Mouse (Mus musculus) C2C12 (cell line): ENCODE results near the gene Gm10160. TPM values are rescaled to one million over a fixed set of nuclear protein-coding genes. Genes with fewer than 3 reads are reported as not detected.

Source experiments
- H3K27me3 ChIP-seq: one replicate; pipeline ENCODE4 v1.6.1; 2011; ENCODE audit not compliant: control insufficient read depth, insufficient read depth, insufficient read length
- H3K36me3 ChIP-seq: one replicate; pipeline ENCODE4 v1.6.1; 2011; ENCODE audit not compliant: control insufficient read depth, insufficient read depth
- H3K4me3 ChIP-seq: one replicate; pipeline ENCODE4 v1.5.1; 2011; ENCODE audit warnings: mild to moderate bottlenecking, control low read depth; ENCODE audit not compliant: poor library complexity, insufficient read depth, severe bottlenecking
- H3K79me2 ChIP-seq: one replicate; pipeline ENCODE4 v1.6.1; 2011; ENCODE audit not compliant: control insufficient read depth, insufficient read depth
- H3K79me3 ChIP-seq: one replicate; pipeline ENCODE4 v1.6.1; 2011; ENCODE audit warnings: low read depth, control low read depth
- H3ac ChIP-seq: one replicate; pipeline ENCODE3; 2011; ENCODE audit warnings: low read depth; ENCODE audit not compliant: control insufficient read depth, insufficient read length
- CEBPB ChIP-seq: IDR thresholded peaks from one replicate; pipeline ENCODE4 v1.6.1; 2011; ENCODE audit warnings: low read depth, mild to moderate bottlenecking, control low read depth, moderate library complexity
- CTCF ChIP-seq: IDR thresholded peaks from one replicate; pipeline ENCODE4 v1.5.1; 2011; ENCODE audit not compliant: control insufficient read depth, insufficient read depth, insufficient read length
- FOSL1 ChIP-seq: IDR thresholded peaks from one replicate; pipeline ENCODE4 v1.8.0; 2011; ENCODE audit warnings: mild to moderate bottlenecking, low read length; ENCODE audit not compliant: poor library complexity, insufficient read depth, severe bottlenecking
- MAX ChIP-seq: IDR thresholded peaks from one replicate; pipeline ENCODE4 v1.6.1; 2011; ENCODE audit warnings: mild to moderate bottlenecking, control low read depth
- MYOD1 ChIP-seq: IDR thresholded peaks from one replicate; pipeline ENCODE4 v1.6.1; 2011; ENCODE audit warnings: low read depth; ENCODE audit not compliant: control insufficient read depth, insufficient read length
- MYOG ChIP-seq: IDR thresholded peaks from one replicate; pipeline ENCODE4 v1.6.1; 2011; ENCODE audit not compliant: control insufficient read depth, insufficient read length; ENCODE audit errors: extremely low read depth
- USF1 ChIP-seq: IDR thresholded peaks from one replicate; pipeline ENCODE4 v1.6.1; 2011; ENCODE audit warnings: low read depth, mild to moderate bottlenecking, control low read depth, moderate library complexity
- long read RNA-seq, 2 experiments: library from polyadenylated mRNA; unstranded; transcript quantifications; one replicate each; pipeline ENCODE4 v2.0.0; 2019 to 2020
- polyA plus RNA-seq: library from polyadenylated mRNA; unstranded; fragments of >200 nt; fragmentation: generic; extraction: Trizol; gene quantifications from one replicate; pipeline ENCODE4 v1.2.1, GENCODE M21; 2012; ENCODE audit warnings: missing spikeins

Gm10160 gene
- polyA plus RNA-seq: not detected
- long read RNA-seq, experiment 1: 0 reads
- long read RNA-seq, experiment 2: 0 reads

DNA sequence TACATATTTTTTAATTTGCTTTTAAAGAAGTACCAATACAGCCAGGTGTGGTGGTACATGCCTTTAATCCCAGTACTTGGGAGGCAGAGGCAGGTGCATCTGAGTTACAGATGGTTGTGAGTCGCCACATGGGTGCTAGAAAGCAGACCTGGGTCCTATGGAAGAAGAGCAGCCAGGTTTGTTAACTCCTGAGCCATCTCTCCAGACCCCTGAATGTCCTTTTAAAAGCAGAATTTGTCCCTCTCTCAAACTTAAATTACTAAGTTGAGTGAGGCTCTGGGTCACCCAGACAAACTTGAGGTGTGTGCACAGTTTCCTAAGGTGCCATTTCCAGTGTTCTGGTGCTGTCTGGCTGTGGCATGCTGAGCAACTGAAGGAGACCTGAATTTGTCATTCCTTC, at the start of gene Gm10160:
Gene Gm10160 (minus strand): TSS at position 101 of the 400 bp plus-strand sequence.
- Histone ChIP-seq H3K27me3 (peaks cover 39% of the 10 kb centered on the region), H3K79me3 (no peaks in the 10 kb centered on the region), H3K36me3 (no peaks in the 10 kb centered on the region), H3K79me2 (no peaks in the 10 kb centered on the region), H3K4me3 (no peak within 1 kb of the TSS), H3ac (no peak within 1 kb of the TSS)
- no peak for TF ChIP-seq USF1
- no peak for TF ChIP-seq MAX
- TF ChIP-seq MYOD1: no peak
- TF ChIP-seq CTCF: no peak
- TF ChIP-seq MYOG: no peak

DNA sequence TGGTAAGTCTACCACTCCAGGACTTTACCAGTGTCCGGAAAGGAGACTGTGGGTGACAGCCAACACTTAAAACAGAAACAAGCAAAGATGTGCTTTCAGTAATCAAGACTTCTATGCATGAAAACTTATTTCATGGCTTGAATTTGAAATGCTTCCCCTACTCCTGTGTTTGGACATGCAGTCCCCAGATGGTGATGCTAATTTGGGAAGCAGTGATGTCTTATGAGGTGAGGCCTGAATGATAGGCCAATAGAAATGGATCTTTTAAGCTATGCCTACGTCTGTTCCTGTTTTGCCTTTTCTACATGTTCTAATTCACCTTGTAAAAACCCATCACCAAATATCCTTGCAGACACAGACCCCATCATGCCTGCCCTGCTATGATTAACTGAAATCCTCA, 49.3 kb upstream of the Gm10160 start:
- H3ac ChIP-seq: no peak overlapping the region
- no peaks in the 10 kb centered on the region for H3K79me3 ChIP-seq
- H3K36me3 ChIP-seq: no peaks in the 10 kb centered on the region
- no peak overlapping the region for H3K4me3 ChIP-seq
- H3K27me3 ChIP-seq: no peaks in the 10 kb centered on the region
- TF ChIP-seq USF1 (no peak), MYOG (no peak), FOSL1 (no peak), CTCF (no peak), MAX (no peak), CEBPB (no peak), MYOD1 (no peak)
- H3K79me2 ChIP-seq: no peaks in the 10 kb centered on the region

DNA sequence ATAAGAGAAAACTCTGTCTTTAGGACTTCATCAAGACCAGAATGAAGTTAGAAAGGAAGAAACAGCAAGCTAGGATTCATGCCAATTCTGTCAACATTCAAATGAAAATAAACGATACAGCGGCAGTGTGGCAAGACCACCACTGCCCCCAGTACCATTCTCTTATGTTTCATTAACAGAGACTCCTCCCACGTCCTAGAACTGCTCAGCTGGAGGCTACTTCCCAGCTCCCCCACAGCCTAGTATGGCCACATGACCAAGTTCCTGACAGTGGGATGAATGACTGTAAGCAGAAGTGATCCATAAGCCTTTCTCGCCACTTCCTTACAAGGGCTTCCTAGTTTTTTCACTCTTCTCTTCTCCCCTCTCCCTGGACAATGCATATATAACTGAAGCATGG, 48.5 kb upstream of the Gm10160 start:
- Histone ChIP-seq H3K4me3 (no peak overlapping the region), H3K36me3 (no peaks in the 10 kb centered on the region), H3K79me2 (no peaks in the 10 kb centered on the region), H3K79me3 (no peaks in the 10 kb centered on the region), H3K27me3 (no peaks in the 10 kb centered on the region), H3ac (no peak overlapping the region)
- TF ChIP-seq MYOD1: no peak
- no peak for TF ChIP-seq MYOG

DNA sequence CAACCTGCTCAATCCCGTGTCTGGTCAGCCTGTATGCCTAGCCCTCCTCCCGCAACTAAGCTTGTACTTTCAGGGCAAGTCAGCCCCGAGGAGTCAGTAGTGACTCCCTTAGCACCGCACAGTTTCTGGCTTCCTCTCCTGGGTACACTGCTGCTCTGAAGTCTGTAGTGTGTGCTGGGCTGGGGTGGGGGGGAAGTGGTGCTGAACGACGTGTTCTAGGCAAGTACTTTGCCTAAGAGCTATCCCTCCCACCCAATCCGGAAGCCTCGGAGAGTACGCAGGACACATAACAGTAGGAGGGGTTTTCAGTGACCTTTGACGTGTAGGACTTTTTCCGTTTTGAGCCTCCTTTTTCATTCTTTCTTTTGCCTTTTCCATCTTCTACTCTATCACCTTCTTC, 43.8 kb upstream of the Gm10160 start:
- no peaks in the 10 kb centered on the region for H3K79me3 ChIP-seq
- H3ac ChIP-seq: no peak overlapping the region
- H3K36me3 ChIP-seq: no peaks in the 10 kb centered on the region
- H3K27me3 ChIP-seq: peaks cover 6% of the 10 kb centered on the region
- H3K79me2 ChIP-seq: no peaks in the 10 kb centered on the region
- H3K4me3 ChIP-seq: no peak overlapping the region
- no peak for TF ChIP-seq MYOG
- no peak for TF ChIP-seq FOSL1
- no peak for TF ChIP-seq CEBPB
- no peak for TF ChIP-seq MAX
- no peak for TF ChIP-seq CTCF
- TF ChIP-seq USF1: no peak
- no peak for TF ChIP-seq MYOD1

DNA sequence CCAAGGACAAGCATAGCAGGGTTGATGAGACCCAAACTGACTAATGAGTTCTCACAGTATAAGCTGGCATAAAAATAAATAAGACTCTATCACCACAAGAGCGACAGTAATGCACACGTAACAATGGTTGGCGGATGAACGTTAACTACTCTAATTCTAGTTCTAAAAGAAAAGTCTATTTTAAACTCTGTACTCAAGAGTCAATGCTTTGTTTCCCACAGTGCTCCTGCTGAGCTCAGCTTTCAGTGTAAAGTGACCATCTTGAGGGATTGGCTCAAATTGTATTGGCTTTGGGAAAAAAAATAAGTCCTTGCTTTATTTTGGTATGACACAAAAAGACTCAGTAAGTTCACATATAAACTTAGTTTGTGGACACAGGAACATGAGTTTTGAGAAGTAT, 29.5 kb upstream of the Gm10160 start:
- TF ChIP-seq MAX (no peak), CTCF (no peak), MYOD1 (no peak), USF1 (no peak), FOSL1 (no peak), CEBPB (no peak), MYOG (no peak)
- peaks cover 7% of the 10 kb centered on the region for H3K27me3 ChIP-seq
- H3K36me3 ChIP-seq: no peaks in the 10 kb centered on the region
- H3K79me2 ChIP-seq: no peaks in the 10 kb centered on the region
- no peaks in the 10 kb centered on the region for H3K79me3 ChIP-seq
- no peak overlapping the region for H3ac ChIP-seq
- H3K4me3 ChIP-seq: no peak overlapping the region

DNA sequence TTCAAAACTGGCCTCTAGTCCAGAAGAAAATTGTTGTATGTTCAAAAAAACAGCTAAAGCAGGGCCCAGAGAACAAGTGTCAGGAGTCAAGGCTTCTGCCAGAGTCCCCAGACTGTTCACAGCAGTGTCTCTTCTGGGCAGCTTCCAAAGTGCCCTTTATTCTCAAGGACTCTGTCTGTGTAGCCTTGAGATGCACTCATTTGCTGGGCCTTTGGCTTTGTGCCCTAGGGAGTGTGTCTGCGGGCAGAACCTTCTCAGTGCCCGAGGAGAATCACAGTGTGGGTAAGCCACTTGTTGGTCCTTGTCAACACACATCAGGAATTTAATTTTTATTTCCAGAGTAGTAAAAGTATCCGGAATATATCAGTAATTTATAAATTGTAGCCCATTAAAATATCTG, 26.0 kb upstream of the Gm10160 start:
- no peak for TF ChIP-seq MYOD1
- TF ChIP-seq USF1: no peak
- TF ChIP-seq FOSL1: no peak
- TF ChIP-seq MAX: no peak
- TF ChIP-seq MYOG: no peak
- no peak for TF ChIP-seq CTCF
- TF ChIP-seq CEBPB: no peak
- no peak overlapping the region for H3ac ChIP-seq
- no peaks in the 10 kb centered on the region for H3K36me3 ChIP-seq
- H3K27me3 ChIP-seq: peaks cover 15% of the 10 kb centered on the region
- no peaks in the 10 kb centered on the region for H3K79me2 ChIP-seq
- H3K4me3 ChIP-seq: no peak overlapping the region
- no peaks in the 10 kb centered on the region for H3K79me3 ChIP-seq
